Mouse (Mus musculus): ENCODE data around the gene Syt9.

GRCm38 (mm10) chr7:107553461-107553860 is 182.9 kb downstream of the Syt9 start:
- no peak for TF ChIP-seq CTCF (IDR thresholded peaks at IDR 0.05; ENCODE audit: low read depth, low read length)
- TF ChIP-seq POLR2A (IDR thresholded peaks at IDR 0.05; ENCODE audit: borderline replicate concordance, low read depth, low read length): no peak
